Mouse (Mus musculus) heart, postnatal 0 days (tissue): ENCODE results near the gene Ptpn1. TPM values are rescaled to one million over a fixed set of nuclear protein-coding genes. Genes with fewer than 3 reads are reported as not detected.

Experiments used
- ATAC-seq: fragments of 200-750 bp; cut with Nextera tagmentation; 2 replicates; pipeline ENCODE4 v1.8.0; 2017; ENCODE audit warnings: low read depth, moderate number of reproducible peaks, moderate library complexity; ENCODE audit not compliant: insufficient read depth
- DNase-seq: peaks from one replicate; pipeline ENCODE4 v3.0.0-alpha.2; 2016; ENCODE audit warnings: low spot score
- H3K27ac ChIP-seq: fragments of 300-500 bp; sonication (generic); 2 replicates; pipeline ENCODE4 v1.5.1; 2014; ENCODE audit warnings: low read depth, mild to moderate bottlenecking
- H3K27me3 ChIP-seq: fragments of 300-500 bp; sonication (generic); 2 replicates; pipeline ENCODE4 v1.6.1; 2014; ENCODE audit warnings: low read length, mixed read lengths; ENCODE audit not compliant: control insufficient read depth, insufficient read depth
- H3K36me3 ChIP-seq: fragments of 300-500 bp; sonication (generic); replicated peaks from 2 replicates; pipeline ENCODE4 v1.6.1; 2014; ENCODE audit warnings: low read length, mixed read lengths; ENCODE audit not compliant: control insufficient read depth, insufficient read depth
- H3K4me1 ChIP-seq: fragments of 300-500 bp; sonication (generic); 2 replicates; pipeline ENCODE4 v1.6.1; 2014; ENCODE audit warnings: antibody characterized with exemption; ENCODE audit not compliant: control insufficient read depth, insufficient read depth
- H3K4me2 ChIP-seq: fragments of 300-500 bp; sonication (generic); 2 replicates; pipeline ENCODE4 v1.6.1; 2014; ENCODE audit warnings: low read depth, mild to moderate bottlenecking, low read length, moderate library complexity
- H3K4me3 ChIP-seq: fragments of 300-500 bp; sonication (generic); 2 replicates; pipeline ENCODE4 v1.5.1; 2014; ENCODE audit warnings: low read depth, low read length
- H3K9ac ChIP-seq: fragments of 300-500 bp; sonication (generic); replicated peaks from 2 replicates; pipeline ENCODE4 v1.6.1; 2014; ENCODE audit warnings: low read depth, low read length, mixed read lengths
- H3K9me3 ChIP-seq: fragments of 300-500 bp; sonication (generic); replicated peaks from 2 replicates; pipeline ENCODE4 v1.6.1; 2016; ENCODE audit warnings: low read length; ENCODE audit not compliant: control insufficient read depth
- CTCF ChIP-seq: IDR thresholded peaks from 2 replicates; pipeline ENCODE4 v1.5.1; 2016; ENCODE audit warnings: antibody characterized with exemption, control low read depth, low read depth
- EP300 ChIP-seq: IDR thresholded peaks from 2 replicates; pipeline ENCODE4 v1.6.1; 2016; ENCODE audit warnings: antibody characterized with exemption, low read depth
- WGBS: fragments of 180-500 bp; shearing (Covaris S2); extraction: QIAGEN DNeasy Blood & Tissue Kit; methylation state at CpG from one replicate; pipeline ENCODE4 v1.1.7; 2014; 5-methylcytosine and 5-hydroxymethylcytosine counted together
- polyA plus RNA-seq: library from polyadenylated mRNA; unstranded; fragments of >200 nt; fragmentation: Nextera tagmentation; extraction: Ambion mirVana; gene quantifications from 2 replicates; pipeline ENCODE4 v1.2.1, GENCODE M21; 2015
- total RNA-seq: library from RNA; depleted of rRNA; stranded (reverse); fragments of >200 nt; gene quantifications from 2 replicates; pipeline ENCODE4 v1.2.3, GENCODE M21; 2014; ENCODE audit warnings: low replicate concordance

The Ptpn1 gene
- total and polyA plus RNA-seq, 2 experiments from 2014 or later: 22.0 to 37.9 TPM

DNA sequence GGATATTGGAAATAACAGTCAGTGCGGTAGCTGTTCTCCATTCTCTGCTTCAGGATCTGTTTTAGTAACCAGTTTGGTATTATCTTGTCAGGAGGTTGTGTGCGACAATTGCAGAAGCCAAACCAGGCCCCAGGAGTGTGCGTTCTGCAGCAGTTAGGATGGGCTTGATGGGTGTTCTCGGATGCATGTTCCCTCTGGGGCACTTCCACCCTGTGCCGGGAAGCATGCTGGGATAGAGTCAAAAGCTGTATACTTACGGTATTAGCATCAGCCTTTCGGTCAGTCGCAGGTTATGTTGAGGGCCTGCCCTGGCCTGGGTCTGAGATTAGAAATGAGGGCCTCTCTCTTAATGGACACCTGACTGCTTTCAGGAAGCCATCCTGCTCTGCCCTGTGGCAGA is 28.7 kb downstream of the Ptpn1 start:
- 75% methylated on average over 8 of the region's 8 CpGs for WGBS
- Histone ChIP-seq H3K36me3 (peaks cover 6% of the 10 kb centered on the region), H3K9me3 (no peaks in the 10 kb centered on the region), H3K27me3 (no peaks in the 10 kb centered on the region), H3K4me1 (peaks cover 60% of the 10 kb centered on the region), H3K4me3 (no peak overlapping the region), H3K27ac (no peak overlapping the region), H3K9ac (0 out of 2 replicates have a peak overlapping the region, but pooled peaks have one; percentile 13), H3K4me2 (no peak overlapping the region)
- no peak for TF ChIP-seq CTCF
- no peak for TF ChIP-seq EP300
- ATAC-seq: no peak
- DNase-seq: no peak

DNA sequence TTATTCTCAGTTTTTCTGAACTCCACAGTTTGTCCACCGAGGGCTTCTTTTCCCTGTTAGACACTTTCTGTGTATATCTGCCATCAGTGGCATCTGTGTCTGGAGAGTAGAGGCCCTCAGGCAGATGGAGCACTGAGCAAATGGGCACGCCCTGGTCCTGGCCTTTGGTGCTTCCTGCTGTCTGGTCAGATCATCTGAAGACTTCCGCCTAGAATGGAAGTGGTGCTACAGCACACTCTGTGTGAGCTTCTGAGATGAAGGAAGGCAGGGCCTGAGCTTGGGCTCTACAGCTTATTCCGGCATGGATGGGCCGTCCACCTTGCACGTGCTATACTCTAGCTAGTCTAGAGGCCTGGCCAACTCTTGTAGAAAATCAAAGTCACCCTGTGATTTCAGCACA is 30.5 kb downstream of the Ptpn1 start:
- 77% methylated on average over 6 of the region's 6 CpGs for WGBS
- TF ChIP-seq CTCF (no peak), EP300 (no peak)
- no peak overlapping the region for H3K4me3 ChIP-seq
- DNase-seq (no peak), ATAC-seq (no peak)
- no peaks in the 10 kb centered on the region for H3K9me3 ChIP-seq
- peaks cover 60% of the 10 kb centered on the region for H3K4me1 ChIP-seq
- H3K36me3 ChIP-seq: peaks cover 24% of the 10 kb centered on the region
- 0 out of 2 replicates have a peak overlapping the region, but pooled peaks have one; percentile 1 for H3K9ac ChIP-seq
- peak overlapping the region; percentile 18; the same call in 1 of the 2 replicates for H3K27ac ChIP-seq
- H3K27me3 ChIP-seq: no peaks in the 10 kb centered on the region
- H3K4me2 ChIP-seq: no peak overlapping the region

GRCm38 (mm10) chr2:167963176-167963575 is 31.3 kb downstream of the Ptpn1 start:
- Histone ChIP-seq H3K4me3 (no peak overlapping the region), H3K36me3 (peaks cover 32% of the 10 kb centered on the region), H3K4me2 (no peak overlapping the region), H3K27me3 (no peaks in the 10 kb centered on the region), H3K9me3 (no peaks in the 10 kb centered on the region), H3K4me1 (peaks cover 52% of the 10 kb centered on the region), H3K9ac (no peak overlapping the region), H3K27ac (peak overlapping the region; percentile 37)
- ATAC-seq: peak; percentile 55; the same call in 1 of the 2 replicates
- 45% methylated on average over 4 of the region's 4 CpGs for WGBS
- TF ChIP-seq CTCF: no peak
- TF ChIP-seq EP300: no peak
- DNase-seq: no peak

DNA sequence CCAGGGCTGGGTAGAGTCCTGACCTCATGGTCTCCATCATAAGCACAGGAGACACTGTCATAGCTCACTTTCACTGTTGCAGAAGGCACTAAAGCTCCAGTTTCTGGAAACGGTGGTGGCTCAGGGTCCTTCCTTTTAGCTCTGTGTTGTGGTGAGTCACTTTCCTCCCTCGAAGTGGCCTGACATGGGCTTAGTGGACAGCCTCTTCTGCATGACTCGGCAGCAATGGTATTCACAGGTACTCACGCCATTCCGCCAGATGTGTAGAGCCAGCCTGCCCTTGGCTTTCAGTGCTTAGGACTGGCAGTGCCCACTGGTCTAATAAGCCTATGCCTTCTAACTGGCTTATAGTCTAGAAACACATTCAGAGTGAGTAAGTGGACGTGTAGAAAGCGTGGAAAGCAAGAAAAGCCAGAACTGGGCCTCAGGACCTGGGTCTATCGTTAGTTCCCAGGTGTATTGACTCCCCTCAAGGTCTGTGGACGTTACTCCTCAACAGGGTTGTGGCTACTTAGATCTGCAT is 32.0 kb downstream of the Ptpn1 start:
- ATAC-seq (no peak), DNase-seq (no peak)
- Histone ChIP-seq H3K4me3 (no peak overlapping the region), H3K4me1 (peaks cover 45% of the 10 kb centered on the region), H3K36me3 (peaks cover 39% of the 10 kb centered on the region), H3K4me2 (no peak overlapping the region), H3K9ac (no peak overlapping the region), H3K27me3 (no peaks in the 10 kb centered on the region), H3K9me3 (no peaks in the 10 kb centered on the region), H3K27ac (peak overlapping the region; percentile 37)
- WGBS: 78% methylated on average over 9 of the region's 9 CpGs
- TF ChIP-seq CTCF: no peak; the same call in 1 of the 2 replicates
- TF ChIP-seq EP300: no peak

GRCm38 (mm10) chr2:167964320-167964719 is 32.5 kb downstream of the Ptpn1 start:
- no peak overlapping the region for H3K4me3 ChIP-seq
- 40% methylated on average over 9 of the region's 9 CpGs for WGBS
- no peaks in the 10 kb centered on the region for H3K27me3 ChIP-seq
- TF ChIP-seq CTCF (no peak), EP300 (no peak)
- H3K9me3 ChIP-seq: no peaks in the 10 kb centered on the region
- 0 out of 2 replicates have a peak, but pooled peaks have one; percentile 12 for ATAC-seq
- peaks cover 44% of the 10 kb centered on the region for H3K36me3 ChIP-seq
- no peak for DNase-seq
- H3K4me1 ChIP-seq: peaks cover 40% of the 10 kb centered on the region
- H3K4me2 ChIP-seq: no peak overlapping the region
- H3K9ac ChIP-seq: no peak overlapping the region
- H3K27ac ChIP-seq: no peak overlapping the region

DNA sequence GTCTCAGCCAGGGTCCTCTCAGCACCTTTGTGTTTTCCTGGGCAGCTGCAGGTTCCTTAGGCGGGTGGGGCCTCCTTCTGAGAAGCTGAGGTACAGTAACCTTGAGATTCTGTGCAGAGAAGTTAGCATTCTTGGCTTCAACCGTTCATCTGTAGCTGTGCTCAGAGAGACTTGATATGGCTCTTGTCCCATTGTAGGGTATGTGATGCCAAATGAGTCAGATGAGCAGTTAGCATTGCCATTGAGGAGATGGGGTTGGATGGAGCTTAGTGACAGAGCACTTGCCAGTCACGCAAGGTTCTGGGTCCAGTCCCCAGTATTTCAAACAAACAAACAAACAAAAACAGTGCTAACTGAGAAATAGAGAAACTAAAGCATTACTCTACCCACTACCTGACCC is 34.1 kb downstream of the Ptpn1 start:
- peaks cover 48% of the 10 kb centered on the region for H3K36me3 ChIP-seq

More for the DNA sequence above, 34.1 kb downstream of the Ptpn1 start:
- H3K4me1 ChIP-seq: peaks cover 25% of the 10 kb centered on the region
- TF ChIP-seq EP300 (no peak), CTCF (no peak)
- H3K9ac ChIP-seq: no peak overlapping the region
- no peak overlapping the region for H3K4me2 ChIP-seq
- WGBS: 77% methylated on average over 3 of the region's 3 CpGs
- H3K4me3 ChIP-seq: no peak overlapping the region
- DNase-seq (no peak), ATAC-seq (no peak)
- H3K9me3 ChIP-seq: no peaks in the 10 kb centered on the region
- H3K27ac ChIP-seq: no peak overlapping the region
- no peaks in the 10 kb centered on the region for H3K27me3 ChIP-seq
